Comparison of ENCODE assay signal across 25 mouse cellular contexts in genomic region chr9:10457900-10458299, GRCm38 (mm10).
DNase-seq lines count a peak whose midpoint lies in the region; ATAC-seq and TF ChIP-seq lines count a peak whose summit lies in the region.
"Had no signal": no experiment of that assay in that cellular context is flagged by ENCODE, and none has a peak within 500 bp of the region (broad histone marks: within the 10 kb centered on the region; RNA-seq: fewer than 3 reads in every experiment).

No protein-coding gene starts in this region.

- no peaks in the 10 kb centered on the region for H3K9me3 ChIP-seq in forebrain, postnatal 0 days (ENCODE audit: low read length)
- H3K9me3 ChIP-seq in forebrain, embryonic 15.5 days = no peaks in the 10 kb centered on the region
- H3K9me3 ChIP-seq: forebrain, embryonic 13.5 days; heart, embryonic 13.5 days; hindbrain, embryonic 12.5 days; intestine, embryonic 15.5 days; limb, embryonic 10.5 days; limb, embryonic 15.5 days; liver, embryonic 13.5 days had no signal

- H3K9ac ChIP-seq in forebrain, postnatal 0 days = no peak overlapping the region
- no peak overlapping the region for H3K9ac ChIP-seq in forebrain, embryonic 15.5 days (replicated peaks)
- H3K9ac ChIP-seq: forebrain, embryonic 13.5 days; heart, embryonic 13.5 days; hindbrain, embryonic 12.5 days; intestine, embryonic 15.5 days; limb, embryonic 15.5 days; liver, embryonic 13.5 days had no signal

- H3K27me3 ChIP-seq in forebrain, postnatal 0 days (ENCODE audit: insufficient read depth, low read length) = no peaks in the 10 kb centered on the region
- H3K27me3 ChIP-seq in forebrain, embryonic 15.5 days = no peaks in the 10 kb centered on the region
- H3K27me3 ChIP-seq: forebrain, embryonic 13.5 days; heart, embryonic 13.5 days; hindbrain, embryonic 12.5 days; intestine, embryonic 15.5 days; limb, embryonic 15.5 days; liver, embryonic 13.5 days had no signal

- no peaks in the 10 kb centered on the region for H3K4me1 ChIP-seq in forebrain, postnatal 0 days (ENCODE audit: insufficient read depth)
- H3K4me1 ChIP-seq in forebrain, embryonic 15.5 days = 0 out of 2 replicates have a peak, but pooled peaks cover 3% of the 10 kb centered on the region
- H3K4me1 ChIP-seq: hindbrain, embryonic 12.5 days; intestine, embryonic 15.5 days; limb, embryonic 10.5 days; limb, embryonic 15.5 days; liver, embryonic 13.5 days had no signal

- TF ChIP-seq CTCF in forebrain, postnatal 0 days (IDR thresholded peaks at IDR 0.05; ENCODE audit: low read depth) = no peak

- H3K4me3 ChIP-seq in forebrain, postnatal 0 days (ENCODE audit: low read depth, low read length) = no peak overlapping the region
- H3K4me3 ChIP-seq in forebrain, embryonic 15.5 days = no peak overlapping the region
- H3K4me3 ChIP-seq: forebrain, embryonic 13.5 days; heart, embryonic 13.5 days; hindbrain, embryonic 12.5 days; intestine, embryonic 15.5 days; limb, embryonic 10.5 days; limb, embryonic 15.5 days; liver, embryonic 13.5 days had no signal

- no peak overlapping the region for H3K27ac ChIP-seq in forebrain, postnatal 0 days (ENCODE audit: low read depth, low read length)
- no peak overlapping the region for H3K27ac ChIP-seq in forebrain, embryonic 15.5 days (replicated peaks)
- H3K27ac ChIP-seq: forebrain, embryonic 13.5 days; heart, embryonic 13.5 days; hindbrain, embryonic 12.5 days; hindbrain, postnatal 0 days; intestine, embryonic 15.5 days; limb, embryonic 10.5 days; limb, embryonic 15.5 days; liver, embryonic 13.5 days had no signal

- 38% methylated on average over 3 of the region's 3 CpGs for WGBS in forebrain, postnatal 0 days
- WGBS in forebrain, embryonic 15.5 days = 40% methylated on average over 3 of the region's 3 CpGs

- no peak for ATAC-seq in forebrain, postnatal 0 days
- no peak for ATAC-seq in forebrain, embryonic 15.5 days (replicated peaks)
- ATAC-seq: CD4-positive, CD25-positive, alpha-beta regulatory T cell, adult 4 months; forebrain, embryonic 13.5 days; hindbrain, postnatal 0 days; intestine, embryonic 15.5 days; midbrain, embryonic 16.5 days had no signal

- no peaks in the 10 kb centered on the region for H3K36me3 ChIP-seq in forebrain, postnatal 0 days (ENCODE audit: insufficient read depth)
- H3K36me3 ChIP-seq in forebrain, embryonic 15.5 days = no peaks in the 10 kb centered on the region
- H3K36me3 ChIP-seq: heart, embryonic 13.5 days; hindbrain, embryonic 12.5 days; intestine, embryonic 15.5 days; limb, embryonic 10.5 days; limb, embryonic 15.5 days; liver, embryonic 13.5 days had no signal

- peak; percentile 9 for DNase-seq in forebrain, postnatal 0 days
- DNase-seq in kidney, postnatal 4 days = peak; percentile 3
- no peak for DNase-seq in kidney, adult 8-10 months
- DNase-seq in right cerebral cortex, postnatal 25 days = peak; percentile 5
- DNase-seq in right cerebral cortex, adult 2 months (ENCODE audit: low spot score in 2 of 2) = no peak
- DNase-seq in telencephalon, adult 2 months (ENCODE audit: low read depth, low spot score) = peak; percentile 27
- DNase-seq in cerebellum, postnatal 14 days = no peak
- DNase-seq: adrenal gland, postnatal 10 days; cerebellum, adult 11-12 months; cerebellum, postnatal 10 days; kidney, adult 2 months; kidney, postnatal 36 days; liver, embryonic 13.5 days; lung, adult 2 months; lung, postnatal 14 days had no signal

- no peak overlapping the region for H3K4me2 ChIP-seq in forebrain, postnatal 0 days (ENCODE audit: low read depth)
- no peak overlapping the region for H3K4me2 ChIP-seq in forebrain, embryonic 15.5 days (replicated peaks)
- H3K4me2 ChIP-seq: forebrain, embryonic 13.5 days; heart, embryonic 13.5 days; hindbrain, embryonic 12.5 days; intestine, embryonic 15.5 days; limb, embryonic 15.5 days; liver, embryonic 13.5 days had no signal

Comparison
In these comparisons a context has a peak if more than half of its experiments do, and no peak if none do; other contexts are left out.
1. DNase-seq: peak in forebrain, postnatal 0 days (single experiment), kidney, postnatal 4 days (2 of 2), right cerebral cortex, postnatal 25 days (single experiment) and telencephalon, adult 2 months (single experiment); none in kidney, adult 8-10 months (0 of 2), right cerebral cortex, adult 2 months (0 of 2) and cerebellum, postnatal 14 days (0 of 2).